Mouse (Mus musculus): ENCODE measurements around the gene Olfr1056.
"Not testable (repeated sequence)": the region's sequence is repeated elsewhere in the genome, so short reads cannot be mapped to it uniquely, and the experiment has no call there.

Gene Olfr1056

DNA sequence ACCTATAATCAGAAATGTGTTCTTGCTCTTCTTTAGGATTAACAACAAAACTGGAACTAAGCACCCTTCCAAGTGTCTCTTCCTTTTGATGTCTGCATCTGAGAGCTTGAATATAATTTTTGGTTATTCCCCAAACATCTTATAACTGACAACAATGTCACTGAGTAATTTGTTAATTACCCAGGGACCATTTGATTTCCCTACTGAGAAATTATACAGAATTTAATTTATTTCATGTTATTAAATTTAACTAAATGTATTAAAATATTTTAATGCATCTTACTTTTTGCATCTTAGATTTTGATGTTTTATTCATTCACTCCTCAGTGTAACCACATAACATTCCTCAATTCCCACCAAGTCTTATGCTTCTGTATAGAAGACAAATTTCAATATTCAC, at the start of gene Olfr1056:
Gene Olfr1056 (minus strand): TSS at position 101 of the 400 bp plus-strand sequence.
- no peak for DNase-seq (ENCODE audit: low spot score)

- DNase-seq (ENCODE audit: low spot score) = no peak
Measured at GRCm38 (mm10) chr2:86395114-86395513, 32.8 kb upstream of the Olfr1056 start.

- not testable (repeated sequence) for DNase-seq (ENCODE audit: low spot score)
Measured at GRCm38 (mm10) chr2:86388461-86388860, 26.2 kb upstream of the Olfr1056 start, which contains the start of gene Olfr1058. Gene Olfr1058 (minus strand): TSS chr2:86388561.

DNA sequence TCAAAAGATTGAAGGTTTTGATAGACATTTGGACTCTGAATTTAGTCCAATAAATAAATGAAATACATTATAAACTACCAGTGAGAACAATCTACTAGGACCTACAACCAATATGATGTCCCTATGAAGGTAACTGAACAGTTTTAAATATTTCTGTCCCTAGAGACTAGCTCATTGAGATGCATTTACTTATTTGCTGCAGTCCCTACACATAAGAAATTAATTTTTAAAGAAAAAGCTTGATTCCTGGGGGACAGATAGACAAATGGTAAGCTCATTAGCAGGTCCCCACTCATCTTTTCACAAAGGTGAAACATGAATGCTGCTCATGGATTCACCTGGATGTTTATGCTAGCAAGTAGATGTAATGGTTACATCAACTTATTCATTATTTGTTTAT, 16.0 kb upstream of the Olfr1056 start, which contains the start of gene Olfr1057:
Gene Olfr1057 (minus strand): TSS at position 101 of the 400 bp plus-strand sequence.
- DNase-seq (ENCODE audit: low spot score) = no peak

GRCm38 (mm10) chr2:86366342-86366741, 4.1 kb upstream of the Olfr1056 start:
- not testable (repeated sequence) for DNase-seq (ENCODE audit: low spot score)

DNA sequence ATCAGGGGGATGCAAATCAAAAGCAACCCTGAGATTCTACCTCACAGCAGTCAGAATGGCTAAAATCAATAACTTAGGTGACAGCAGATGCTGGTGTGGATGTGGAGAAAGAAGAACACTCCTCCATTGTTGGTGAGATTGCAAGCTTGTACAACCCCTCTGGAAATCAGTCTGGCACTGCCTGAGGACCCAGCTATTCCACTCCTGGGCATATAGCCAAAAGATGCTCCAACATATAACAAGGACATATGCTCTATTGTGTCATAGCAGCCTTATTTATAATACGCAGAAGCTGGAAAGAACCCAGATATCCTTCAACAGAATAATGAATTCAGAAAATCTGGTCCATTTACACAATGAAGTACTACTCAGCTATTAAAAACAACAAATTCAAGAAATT, 10.5 kb downstream of the Olfr1056 start:
- DNase-seq (ENCODE audit: low spot score) = not testable (repeated sequence)

DNA sequence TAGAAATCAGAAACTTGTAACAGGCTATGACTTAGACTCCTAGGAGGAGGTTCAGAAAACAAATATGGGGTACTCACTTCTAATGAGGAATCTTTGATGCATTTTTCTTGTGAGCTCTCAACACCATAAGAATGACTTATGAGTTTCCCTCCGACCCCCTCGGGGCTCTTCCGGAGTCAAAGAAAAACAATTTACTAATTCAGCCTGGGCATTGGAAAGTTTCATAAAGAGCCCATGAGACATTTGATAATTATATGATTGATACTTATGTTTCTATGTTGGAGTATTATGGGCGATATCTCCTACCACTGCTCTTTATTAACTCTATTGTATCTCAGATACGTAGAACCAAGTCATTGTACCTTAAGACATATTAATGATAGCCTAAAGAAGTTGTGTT, 12.1 kb downstream of the Olfr1056 start, which contains the start of gene Olfr1055:
Gene Olfr1055 (minus strand): TSS at position 101 of the 400 bp plus-strand sequence.
- DNase-seq (ENCODE audit: low spot score) = no peak

GRCm38 (mm10) chr2:86335333-86335732, 26.9 kb downstream of the Olfr1056 start, which contains the start of gene Olfr1054:
Gene Olfr1054 (minus strand): TSS chr2:86335433.
- no peak for DNase-seq (ENCODE audit: low spot score)

- DNase-seq (ENCODE audit: low spot score) = no peak
Measured at GRCm38 (mm10) chr2:86315184-86315583, 47.1 kb downstream of the Olfr1056 start, which contains the start of gene Olfr1053. Gene Olfr1053 (minus strand): TSS chr2:86315284.
